Mouse (Mus musculus) layer of hippocampus, adult 6 months (tissue): Measurements from ENCODE around the gene Zdhhc21. TPM values are rescaled to one million over a fixed set of nuclear protein-coding genes. Genes with fewer than 3 reads are reported as not detected.

Source experiments
- long read RNA-seq, 2 experiments: library from polyadenylated mRNA; unstranded; transcript quantifications; one replicate each; pipeline ENCODE4 v2.0.0; 2019 to 2020
- polyA plus RNA-seq: library from polyadenylated mRNA; unstranded; fragments of <200 nt; fragmentation: Nextera tagmentation; gene quantifications from 2 replicates; pipeline ENCODE4 v1.2.3, GENCODE M21; 2021

Zdhhc21 gene
- polyA plus RNA-seq, result 13.7 and 14.9 TPM in 2 replicates
- long read RNA-seq, experiment 1, full-length matches to known transcripts, result 1 of 17 reads
- long read RNA-seq, experiment 1, partial matches to known transcripts, result 2 of 17 reads
- long read RNA-seq, experiment 1, other reads (novel, unspliced or antisense), result 14 of 17 reads
- long read RNA-seq, experiment 2, full-length matches to known transcripts, result 26 of 52 reads
- long read RNA-seq, experiment 2, partial matches to known transcripts, result 1 of 52 reads
- long read RNA-seq, experiment 2, other reads (novel, unspliced or antisense), result 25 of 52 reads

DNA sequence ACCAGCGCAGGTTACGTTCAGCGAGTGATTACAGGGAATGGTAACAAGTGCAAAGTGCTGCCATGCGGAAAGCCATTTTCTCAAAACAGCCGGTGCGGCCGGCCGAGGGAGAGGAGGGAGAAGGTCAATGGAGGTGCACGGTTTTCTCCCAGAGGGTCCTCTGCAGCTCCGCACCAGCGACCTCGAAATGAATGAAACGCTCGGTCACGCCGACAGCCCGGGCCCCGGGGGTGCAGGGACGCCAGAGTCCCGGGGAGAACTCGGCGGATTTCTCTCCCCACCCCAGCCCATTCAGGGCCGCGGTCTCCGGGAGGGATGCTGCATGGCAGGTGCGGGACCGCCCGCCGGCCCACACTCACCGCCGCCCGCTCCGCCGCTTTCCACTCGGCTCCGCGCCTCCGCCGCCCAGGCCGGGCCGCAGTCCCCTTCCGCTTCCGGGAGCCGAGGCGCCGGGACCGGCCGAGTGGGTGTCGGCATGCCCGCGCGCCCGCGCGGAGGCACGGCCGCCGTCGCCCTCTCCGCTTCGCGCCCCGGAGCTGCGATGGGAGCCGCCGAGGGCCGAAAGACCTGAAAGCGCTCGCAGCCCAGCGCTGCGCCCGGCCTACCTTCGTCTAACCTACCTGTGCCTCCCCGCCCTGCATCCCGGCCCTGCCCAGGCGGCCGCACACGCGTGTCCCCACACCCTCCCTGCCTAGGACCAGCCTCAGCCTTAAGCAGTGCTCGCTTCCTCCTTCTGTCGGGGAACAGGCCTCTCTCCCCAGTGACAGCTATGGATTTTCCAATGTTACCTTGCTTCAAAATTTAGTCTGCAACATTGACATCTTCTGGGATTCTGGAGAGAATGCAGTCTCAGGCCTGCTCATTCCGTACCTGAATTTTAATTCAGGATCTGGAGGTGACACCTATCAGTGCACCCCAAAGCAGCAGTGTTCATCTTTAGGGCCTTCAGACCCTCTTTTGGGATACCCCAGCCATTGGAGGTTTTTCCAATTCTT, at the start of gene Zdhhc21:
Zdhhc21 (minus strand) TSS at position 828 of the 995 bp plus-strand sequence.

DNA sequence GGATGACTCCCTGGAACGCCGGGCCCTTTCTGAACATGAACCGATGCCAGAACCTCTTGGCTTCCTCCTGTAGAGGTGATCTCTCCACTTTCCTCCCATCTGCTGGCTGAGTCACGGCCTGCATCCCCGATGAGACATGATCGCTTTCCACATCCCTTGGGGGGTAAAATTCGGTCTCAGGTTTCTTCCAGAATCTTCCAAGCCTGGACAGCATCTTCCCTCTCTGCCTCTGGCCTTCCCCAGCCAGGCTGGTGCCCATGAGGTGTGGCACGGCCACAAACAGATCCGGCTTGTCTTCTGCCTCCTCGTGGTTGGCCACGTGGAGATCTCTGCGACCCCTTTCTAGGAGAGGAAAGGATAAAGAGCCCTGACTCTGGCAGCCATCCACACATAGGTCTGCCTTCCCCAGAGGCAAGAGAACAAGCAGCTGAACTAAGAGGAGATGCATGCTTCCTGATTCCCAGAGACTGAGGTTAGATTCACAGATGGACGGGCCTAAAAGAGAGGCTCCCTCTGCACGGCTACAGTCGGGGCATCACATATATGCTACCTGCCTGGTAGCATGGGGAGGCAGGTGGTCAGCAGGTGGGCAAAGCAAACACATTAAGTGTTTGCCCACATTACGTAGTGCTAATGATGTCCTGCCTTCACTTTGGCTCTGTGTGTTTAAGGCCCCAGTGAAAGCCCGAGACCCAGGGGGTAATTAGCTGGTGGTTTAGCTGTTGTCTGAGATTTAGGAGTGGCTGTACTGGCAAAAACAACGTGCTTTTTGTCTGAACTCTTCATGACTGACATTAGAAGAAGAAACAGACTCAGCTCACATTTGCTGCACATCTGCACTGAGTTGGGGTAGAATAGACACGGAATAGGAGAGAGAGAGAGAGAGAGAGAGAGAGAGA, 25.1 kb upstream of the Zdhhc21 start, which contains the start of gene Cer1:
Cer1 (minus strand) TSS at position 513 of the 899 bp plus-strand sequence.

Other genes with a start within 250 kb of the Zdhhc21 start
- 21.9 and 26.8 TPM in 2 replicates for gene Nfib, start 154.2 kb downstream of the Zdhhc21 start, polyA plus RNA-seq
- not detected in 2 replicates for gene Cer1, start 25.2 kb upstream of the Zdhhc21 start, polyA plus RNA-seq
- 0.14 and 0.59 TPM in 2 replicates for gene Frem1, start 192.4 kb upstream of the Zdhhc21 start, polyA plus RNA-seq